Mouse (Mus musculus): ENCODE measurements around the gene Col18a1. TPM values are rescaled to one million over a fixed set of nuclear protein-coding genes. Genes with fewer than 3 reads are reported as not detected.
A peak's percentile ranks its signal among the peaks of the same experiment; 100 is the strongest.

The Col18a1 gene
- polyA plus RNA-seq (2012; rRNA removed), result 72.6 and 73.2 TPM in 2 replicates

- DNase-seq (ENCODE audit: low read depth), result no peak
These were observed at the start of gene Col18a1 for GRCm38 (mm10) chr10:77165963-77166717. Gene Col18a1, minus strand, starts transcription at chr10:77166548.

GRCm38 (mm10) chr10:77215641-77216040, 49.3 kb upstream of the Col18a1 start:
- DNase-seq (ENCODE audit: low read depth), result no peak

- no peak for DNase-seq (ENCODE audit: low read depth)
These were observed 48.2 kb upstream of the Col18a1 start for GRCm38 (mm10) chr10:77214586-77214985.

GRCm38 (mm10) chr10:77213483-77213882, 47.1 kb upstream of the Col18a1 start:
- DNase-seq (ENCODE audit: low read depth), result no peak

- DNase-seq (ENCODE audit: low read depth), result no peak
These were observed 46.2 kb upstream of the Col18a1 start for GRCm38 (mm10) chr10:77212354-77213120.

GRCm38 (mm10) chr10:77211116-77211570, 44.8 kb upstream of the Col18a1 start:
- no peak for DNase-seq (ENCODE audit: low read depth)

- DNase-seq (ENCODE audit: low read depth), result no peak
These were observed 44.3 kb upstream of the Col18a1 start for GRCm38 (mm10) chr10:77210666-77211065.

- no peak for DNase-seq (ENCODE audit: low read depth)
These were observed 42.9 kb upstream of the Col18a1 start for GRCm38 (mm10) chr10:77209261-77209660.

- peak; percentile 9 for DNase-seq (ENCODE audit: low read depth)
These were observed 40.3 kb upstream of the Col18a1 start for GRCm38 (mm10) chr10:77206565-77207079.

- no peak for DNase-seq (ENCODE audit: low read depth)
These were observed 39.8 kb upstream of the Col18a1 start for GRCm38 (mm10) chr10:77206134-77206533.

- no peak for DNase-seq (ENCODE audit: low read depth)
These were observed 37.6 kb upstream of the Col18a1 start for GRCm38 (mm10) chr10:77203960-77204359.

GRCm38 (mm10) chr10:77201919-77202318, 35.6 kb upstream of the Col18a1 start:
- DNase-seq (ENCODE audit: low read depth), result peak; percentile 51

GRCm38 (mm10) chr10:77200295-77200694, 33.9 kb upstream of the Col18a1 start:
- DNase-seq (ENCODE audit: low read depth), result no peak

- DNase-seq (ENCODE audit: low read depth), result no peak
These were observed 32.9 kb upstream of the Col18a1 start for GRCm38 (mm10) chr10:77199229-77199628.

- no peak for DNase-seq (ENCODE audit: low read depth)
These were observed 31.3 kb upstream of the Col18a1 start for GRCm38 (mm10) chr10:77197469-77198209.

GRCm38 (mm10) chr10:77196676-77197075, 30.3 kb upstream of the Col18a1 start:
- DNase-seq (ENCODE audit: low read depth), result no peak

GRCm38 (mm10) chr10:77196115-77196514, 29.8 kb upstream of the Col18a1 start:
- DNase-seq (ENCODE audit: low read depth), result no peak

- DNase-seq (ENCODE audit: low read depth), result no peak
These were observed 27.1 kb upstream of the Col18a1 start for GRCm38 (mm10) chr10:77193495-77193894.

GRCm38 (mm10) chr10:77192745-77193144, 26.4 kb upstream of the Col18a1 start:
- no peak for DNase-seq (ENCODE audit: low read depth)

- no peak for DNase-seq (ENCODE audit: low read depth)
These were observed 24.9 kb upstream of the Col18a1 start for GRCm38 (mm10) chr10:77190967-77191915.

- no peak for DNase-seq (ENCODE audit: low read depth)
These were observed 21.1 kb upstream of the Col18a1 start for GRCm38 (mm10) chr10:77187427-77187826.

Data from gonadal fat pad, adult 2 months (tissue).